Mouse (Mus musculus): ENCODE data around the gene Cstf1. TPM values are rescaled to one million over a fixed set of nuclear protein-coding genes. Genes with fewer than 3 reads are reported as not detected.

The Cstf1 gene
- 10 to 100 TPM; 24.8 to 36.1 (median 29.7) TPM for total RNA-seq (2022)

DNA sequence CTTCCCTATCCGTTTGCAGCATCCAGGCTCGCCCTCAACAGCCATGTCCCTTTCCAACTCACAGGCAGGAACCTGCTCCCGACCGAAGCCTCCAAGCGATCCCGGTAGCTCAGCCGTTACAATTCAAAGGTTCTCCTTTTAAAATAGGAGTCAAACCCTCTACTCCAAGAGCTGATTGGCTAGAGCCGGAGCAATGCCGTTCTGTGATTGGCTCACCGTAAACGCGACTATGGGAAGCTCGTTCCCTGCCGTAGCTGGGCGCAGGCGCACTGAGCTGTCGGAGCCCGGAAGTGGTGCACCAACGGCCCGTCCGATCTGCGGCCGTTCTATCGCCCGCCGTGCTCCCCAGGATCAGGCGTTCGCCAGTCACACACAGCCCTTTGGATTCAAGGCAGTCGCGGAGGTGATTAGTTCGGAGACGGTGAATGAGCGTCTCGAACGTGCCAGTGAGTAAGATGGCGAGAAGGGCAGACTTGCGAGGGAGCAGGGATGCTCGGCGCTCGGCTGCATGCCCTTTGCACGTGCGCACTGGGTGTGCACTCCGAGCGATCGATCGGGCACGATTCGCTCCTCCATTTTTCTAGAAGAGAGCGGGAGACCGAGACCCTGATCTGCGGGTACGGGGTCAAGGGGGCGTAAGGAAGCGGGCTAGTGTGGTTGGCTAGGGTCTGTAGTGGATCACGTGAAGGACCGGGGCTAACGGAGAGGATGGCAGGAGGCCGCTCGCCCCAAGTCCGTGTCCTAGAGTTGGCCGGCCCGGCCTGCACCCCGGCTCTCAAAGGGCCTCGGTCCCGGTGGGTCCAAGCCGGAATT lies at the start of gene Cstf1, which contains the start of gene Aurka:
Gene Cstf1 (plus strand): TSS at position 271 of the 813 bp plus-strand sequence.
Gene Aurka (minus strand): TSS at position 125 of the 813 bp plus-strand sequence.
- peak; percentile 94 to 97 for DNase-seq (ENCODE audit: low spot score in 2 of 2)

DNA sequence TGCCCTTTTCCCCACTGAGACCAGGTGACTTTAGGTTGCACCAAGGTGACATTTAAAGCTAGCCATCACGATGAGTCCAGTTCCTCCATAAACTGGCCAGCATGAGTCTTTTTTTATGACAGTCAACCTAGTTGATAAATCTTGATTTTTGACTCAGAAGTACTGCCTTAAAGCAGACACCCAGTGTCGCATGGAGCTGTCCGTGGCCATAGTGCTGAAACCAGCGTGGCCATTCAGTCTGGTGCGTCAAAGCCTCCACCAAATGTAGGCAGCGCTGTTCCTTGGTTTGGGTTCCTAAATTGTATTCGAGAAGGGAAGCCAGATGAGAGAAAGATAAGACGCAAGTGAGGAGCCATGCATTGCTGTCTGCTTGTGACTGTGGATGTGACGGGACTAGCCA lies 49.6 kb upstream of the Cstf1 start:
- no peak for DNase-seq (ENCODE audit: low spot score in 2 of 2)

GRCm38 (mm10) chr2:172328248-172328647 lies 42.2 kb upstream of the Cstf1 start:
- no peak for DNase-seq (ENCODE audit: low spot score in 2 of 2)

- DNase-seq (ENCODE audit: low spot score in 2 of 2) = peak in 1 of 2 experiments; percentile 58
Measured at GRCm38 (mm10) chr2:172329179-172329578, 41.3 kb upstream of the Cstf1 start.

GRCm38 (mm10) chr2:172338206-172338942 lies 32.1 kb upstream of the Cstf1 start:
- DNase-seq (ENCODE audit: low spot score in 2 of 2) = no peak

DNA sequence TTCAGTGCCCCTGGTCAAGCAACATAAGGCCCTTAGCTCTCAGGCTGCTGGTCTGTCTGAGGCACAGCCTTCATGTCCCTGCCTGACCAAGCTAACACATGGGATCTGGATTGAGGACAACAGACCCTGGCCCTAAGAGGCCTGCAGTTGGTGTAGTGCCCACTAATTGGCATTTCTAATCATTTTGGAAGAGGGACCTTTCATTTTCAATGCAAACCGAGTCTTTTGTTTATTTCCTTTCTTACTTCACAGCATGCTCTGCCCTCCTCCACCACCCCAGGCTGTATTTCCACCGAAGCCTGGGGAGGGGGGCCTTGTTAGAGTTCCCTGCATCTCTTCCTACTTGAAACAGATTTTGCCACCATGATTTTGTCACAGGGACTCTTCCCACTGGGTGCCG lies 29.5 kb upstream of the Cstf1 start:
- no peak for DNase-seq (ENCODE audit: low spot score in 2 of 2)

- DNase-seq (ENCODE audit: low spot score in 2 of 2) = no peak
Measured at GRCm38 (mm10) chr2:172341606-172342005, 28.9 kb upstream of the Cstf1 start.

- no peak for DNase-seq (ENCODE audit: low spot score in 2 of 2)
Measured at GRCm38 (mm10) chr2:172343751-172344150, 26.7 kb upstream of the Cstf1 start.

DNA sequence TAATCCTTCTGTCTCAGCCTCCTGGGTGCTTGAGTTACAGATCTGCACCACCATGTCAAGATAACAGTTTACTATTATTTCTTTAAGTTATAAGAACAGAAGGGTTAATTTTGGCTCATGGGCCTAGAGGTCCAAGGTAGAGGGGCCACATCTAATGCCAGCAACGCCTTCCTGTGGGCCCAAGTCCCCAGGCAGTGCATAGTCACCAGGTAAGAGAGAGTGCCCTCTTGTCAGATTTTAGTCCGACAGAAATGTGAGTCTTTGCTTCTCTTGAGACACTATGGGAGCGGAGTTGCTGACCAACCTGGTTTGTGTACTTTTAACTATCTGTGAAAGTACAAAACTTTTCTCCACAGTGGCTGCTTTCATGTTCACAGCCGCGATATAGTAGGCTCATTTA lies 25.8 kb upstream of the Cstf1 start:
- DNase-seq (ENCODE audit: low spot score in 2 of 2) = no peak

DNA sequence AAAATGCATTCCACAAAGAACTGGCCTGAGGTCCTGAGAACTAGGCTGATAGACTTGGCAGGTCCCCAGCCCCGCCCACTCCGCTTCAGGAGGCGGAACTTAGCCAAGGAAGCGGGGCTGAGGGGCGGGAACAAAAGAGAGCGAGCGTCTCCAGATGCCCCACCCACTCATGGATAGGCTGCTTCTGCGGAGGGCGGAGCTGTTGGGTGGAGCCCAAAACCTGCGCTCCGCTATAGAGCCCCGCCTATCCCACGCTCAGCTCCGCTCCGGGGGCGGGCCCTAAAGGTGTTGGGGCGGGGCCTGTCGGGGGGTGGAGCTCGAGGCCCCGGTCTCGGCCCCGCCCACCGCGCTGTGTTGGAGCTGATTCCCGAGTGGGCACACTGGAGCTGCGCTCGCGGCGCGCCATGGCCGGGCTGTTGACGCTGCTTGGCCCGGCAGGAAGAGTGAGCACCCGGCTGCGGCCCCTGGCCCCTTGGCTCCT lies 25.2 kb upstream of the Cstf1 start, which contains the start of gene Fam210b:
Gene Fam210b (plus strand): TSS at position 308 of the 481 bp plus-strand sequence.
- DNase-seq (ENCODE audit: low spot score in 2 of 2) = peak; percentile 91 to 96

- DNase-seq (ENCODE audit: low spot score in 2 of 2) = no peak
Measured at GRCm38 (mm10) chr2:172346034-172346929, 24.2 kb upstream of the Cstf1 start.

DNA sequence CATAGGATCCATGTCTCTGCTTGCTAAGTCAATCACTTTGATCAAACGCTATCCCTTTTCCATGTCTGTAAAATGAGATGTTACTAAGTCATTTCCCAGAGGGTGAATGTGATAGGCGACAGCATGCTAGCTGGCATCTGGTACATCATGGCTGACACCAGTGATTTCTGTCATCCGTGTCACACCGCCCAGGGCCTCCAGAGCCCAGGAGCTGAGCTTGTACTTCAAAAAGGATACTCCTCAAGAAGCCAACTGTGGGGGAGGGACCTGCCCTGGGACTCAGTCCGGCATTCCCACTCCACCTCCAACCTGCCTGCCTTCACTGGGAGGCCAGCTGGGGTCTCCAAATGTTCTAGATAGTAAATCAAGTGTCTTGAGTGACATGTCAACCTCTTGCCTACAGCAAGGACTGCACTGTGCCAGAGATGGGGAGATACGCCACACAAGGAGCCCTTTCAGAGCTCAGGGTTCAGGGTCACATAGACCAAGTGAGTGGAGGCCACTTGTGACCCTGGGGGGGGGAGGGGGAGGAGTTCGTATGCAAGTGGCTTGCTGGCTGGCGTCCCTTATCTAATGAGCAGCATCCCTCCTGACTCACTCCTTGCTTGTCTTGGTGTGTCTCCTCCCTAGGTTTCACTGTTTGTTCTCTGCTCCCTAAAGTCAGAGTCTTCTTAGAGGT lies 23.4 kb upstream of the Cstf1 start:
- DNase-seq (ENCODE audit: low spot score in 2 of 2) = no peak

- no peak for DNase-seq (ENCODE audit: low spot score in 2 of 2)
Measured at GRCm38 (mm10) chr2:172348297-172348950, 22.1 kb upstream of the Cstf1 start.

- no peak for DNase-seq (ENCODE audit: low spot score in 2 of 2)
Measured at GRCm38 (mm10) chr2:172349776-172350175, 20.7 kb upstream of the Cstf1 start.

DNA sequence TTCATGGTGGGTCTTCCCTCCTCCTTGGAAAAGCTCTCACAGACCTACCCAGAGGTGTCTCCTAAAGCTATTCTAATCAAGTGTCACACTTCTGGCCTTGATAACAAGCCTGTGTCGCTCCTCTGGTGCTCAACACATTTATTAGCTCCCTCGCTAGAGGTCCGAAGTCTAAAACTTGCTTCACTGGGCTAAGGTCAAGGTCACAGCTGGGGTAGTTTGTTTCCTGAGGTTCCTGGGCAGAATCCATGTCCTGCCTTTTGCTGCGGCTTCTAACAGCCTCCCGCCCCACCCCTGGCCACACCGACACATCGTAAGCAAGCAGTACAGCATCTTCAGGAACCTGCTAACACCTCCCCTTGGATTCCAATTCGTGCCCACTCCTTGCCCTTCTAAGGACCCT lies 19.7 kb upstream of the Cstf1 start:
- DNase-seq (ENCODE audit: low spot score in 2 of 2) = no peak

GRCm38 (mm10) chr2:172353218-172353617 lies 17.3 kb upstream of the Cstf1 start:
- DNase-seq (ENCODE audit: low spot score in 2 of 2) = no peak

- no peak for DNase-seq (ENCODE audit: low spot score in 2 of 2)
Measured at GRCm38 (mm10) chr2:172354761-172355160, 15.7 kb upstream of the Cstf1 start.

- no peak for DNase-seq (ENCODE audit: low spot score in 2 of 2)
Measured at GRCm38 (mm10) chr2:172355833-172356232, 14.6 kb upstream of the Cstf1 start.

DNA sequence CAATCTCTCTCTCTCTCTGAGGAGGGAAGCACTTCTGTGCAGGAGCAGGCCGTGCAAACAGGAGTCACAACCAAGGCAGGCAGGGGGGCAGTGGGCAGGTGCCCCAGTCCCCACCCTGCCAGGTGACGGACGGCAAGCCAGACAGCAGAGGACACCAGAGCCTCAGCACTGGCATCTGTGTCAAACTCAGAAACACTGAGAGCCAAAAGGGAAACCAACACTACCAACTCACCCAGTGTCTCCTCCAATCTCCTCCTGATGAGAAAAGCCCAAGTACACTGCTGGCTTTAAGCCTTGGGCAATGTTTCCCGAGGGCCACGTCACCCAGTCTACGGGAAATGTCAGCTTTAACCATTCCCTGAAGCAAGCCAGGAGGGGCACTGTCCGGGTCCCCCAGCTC lies 7.3 kb upstream of the Cstf1 start:
- no peak for DNase-seq (ENCODE audit: low spot score in 2 of 2)

- no peak for DNase-seq (ENCODE audit: low spot score in 2 of 2)
Measured at GRCm38 (mm10) chr2:172371258-172371657, 777 bp downstream of the Cstf1 start.
